Comparison of ENCODE assay signal across 22 mouse cellular contexts in the genomic region with DNA sequence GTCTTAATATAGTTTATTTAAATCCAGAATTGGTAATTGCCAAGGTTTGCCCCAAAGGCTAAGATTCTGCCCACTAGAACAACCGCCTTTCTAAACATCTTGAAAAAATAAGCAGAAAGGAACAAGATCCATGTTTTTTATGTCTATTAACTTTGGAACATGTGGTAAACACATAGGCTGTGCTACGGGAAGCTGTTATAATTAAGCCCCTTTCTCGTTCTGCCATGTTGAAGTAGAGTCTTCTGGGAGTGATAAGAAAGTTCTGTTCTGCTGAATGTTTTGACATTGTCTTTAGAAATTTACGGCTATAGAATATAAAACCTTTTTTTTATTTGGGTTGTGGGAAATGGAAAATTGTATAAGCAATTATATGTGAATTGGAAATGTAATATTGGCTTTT.
"Had no signal": no experiment of that assay in that cellular context is flagged by ENCODE, and none has a peak within 500 bp of the region (broad histone marks: within the 10 kb centered on the region; RNA-seq: fewer than 3 reads in every experiment).

No protein-coding gene starts in this region.

- H3K4me3 ChIP-seq: heart, adult 2 months; heart, embryonic 13.5 days; heart, embryonic 15.5 days; hindbrain, embryonic 13.5 days; hindbrain, embryonic 15.5 days; layer of hippocampus, adult 2 months; left cerebral cortex, adult 2 months; liver, embryonic 12.5 days had no signal

- H3K27me3 ChIP-seq: heart, embryonic 13.5 days; heart, embryonic 15.5 days; hindbrain, embryonic 13.5 days; hindbrain, embryonic 15.5 days; liver, embryonic 12.5 days had no signal

- H3K36me3 ChIP-seq: heart, embryonic 13.5 days; heart, embryonic 15.5 days; hindbrain, embryonic 13.5 days; hindbrain, embryonic 15.5 days; liver, embryonic 12.5 days had no signal

- H3K4me2 ChIP-seq: heart, embryonic 11.5 days; heart, embryonic 13.5 days; heart, embryonic 15.5 days; hindbrain, embryonic 13.5 days; hindbrain, embryonic 15.5 days; liver, embryonic 12.5 days had no signal

- H3K9me3 ChIP-seq: heart, embryonic 15.5 days; hindbrain, embryonic 13.5 days; hindbrain, embryonic 15.5 days; liver, embryonic 12.5 days had no signal

- ATAC-seq: hindbrain, postnatal 0 days; intestine, embryonic 16.5 days; liver, embryonic 12.5 days had no signal

- DNase-seq: gastrocnemius, postnatal 14 days; gastrocnemius, postnatal 36 days; heart, adult 11 months; heart, adult 2 months; heart, postnatal 14 days; heart, postnatal 36 days; kidney, adult 11 months; kidney, adult 2 months; kidney, postnatal 10 days; kidney, postnatal 25 days; kidney, postnatal 4 days had no signal

- H3K9ac ChIP-seq: heart, embryonic 13.5 days; heart, embryonic 15.5 days; hindbrain, embryonic 13.5 days; hindbrain, embryonic 15.5 days; liver, embryonic 12.5 days; liver, embryonic 14.5 days had no signal

- H3K27ac ChIP-seq: heart, adult 2 months; heart, embryonic 13.5 days; heart, embryonic 15.5 days; hindbrain, embryonic 13.5 days; hindbrain, embryonic 15.5 days; hindbrain, postnatal 0 days; layer of hippocampus, adult 2 months; left cerebral cortex, adult 2 months; liver, embryonic 12.5 days; liver, embryonic 14.5 days had no signal

- H3K4me1 ChIP-seq: heart, embryonic 13.5 days; heart, embryonic 15.5 days; hindbrain, embryonic 13.5 days; hindbrain, embryonic 15.5 days; liver, embryonic 12.5 days had no signal
